Mouse (Mus musculus) bone marrow macrophage, adult 2 months (primary cell): ENCODE measurements at regions not wholly inside any gene's neighbourhood (a gene's known extent, or its start where the extent isn't known, plus 50 kb on each side); places are given as distances from the start of the nearest gene placed in this dataset.

Experiments
- H3K27ac ChIP-seq: 2 replicates; pipeline ENCODE4 v1.5.1; 2012; ENCODE audit warnings: low read depth, low read length; ENCODE audit not compliant: insufficient read depth
- H3K4me1 ChIP-seq: 2 replicates; pipeline ENCODE4 v1.6.1; 2012; ENCODE audit warnings: low read length; ENCODE audit not compliant: control insufficient read depth, insufficient read depth
- H3K4me3 ChIP-seq: 2 replicates; pipeline ENCODE4 v1.5.1; 2012; ENCODE audit warnings: mild to moderate bottlenecking, low read length, moderate library complexity; ENCODE audit not compliant: insufficient read depth
- CTCF ChIP-seq: IDR thresholded peaks from 2 replicates; pipeline ENCODE4 v1.5.1; 2012; ENCODE audit warnings: low read depth, mild to moderate bottlenecking, low read length, moderate library complexity
- POLR2A ChIP-seq: IDR thresholded peaks from 2 replicates; pipeline ENCODE4 v1.6.1; 2012; ENCODE audit warnings: mild to moderate bottlenecking, low read depth, low read length, borderline replicate concordance

GRCm38 (mm10) chr2:173365441-173366166 lies 89.3 kb upstream of the Pmepa1 start:
- TF ChIP-seq CTCF (no peak), POLR2A (no peak)
- Histone ChIP-seq H3K27ac (no peak overlapping the region), H3K4me3 (no peak overlapping the region), H3K4me1 (no peaks in the 10 kb centered on the region)

GRCm38 (mm10) chr2:173366734-173367133 lies 90.4 kb upstream of the Pmepa1 start:
- Histone ChIP-seq H3K4me3 (no peak overlapping the region), H3K4me1 (no peaks in the 10 kb centered on the region), H3K27ac (no peak overlapping the region)
- no peak for TF ChIP-seq POLR2A
- no peak for TF ChIP-seq CTCF

GRCm38 (mm10) chr2:173368899-173369298 lies 92.6 kb upstream of the Pmepa1 start:
- no peak overlapping the region for H3K4me3 ChIP-seq
- no peak overlapping the region for H3K27ac ChIP-seq
- no peaks in the 10 kb centered on the region for H3K4me1 ChIP-seq
- no peak for TF ChIP-seq CTCF
- TF ChIP-seq POLR2A = no peak

- Histone ChIP-seq H3K27ac (no peak overlapping the region), H3K4me1 (no peaks in the 10 kb centered on the region), H3K4me3 (no peak overlapping the region)
- TF ChIP-seq CTCF (no peak), POLR2A (no peak)
Observed at GRCm38 (mm10) chr2:173376926-173377325, 100.6 kb upstream of the Pmepa1 start.

- Histone ChIP-seq H3K4me3 (no peak overlapping the region), H3K4me1 (no peaks in the 10 kb centered on the region), H3K27ac (no peak overlapping the region)
- TF ChIP-seq POLR2A = no peak
Observed at GRCm38 (mm10) chr2:173377497-173378257, 101.3 kb upstream of the Pmepa1 start.

GRCm38 (mm10) chr2:173379736-173380135 lies 103.4 kb upstream of the Pmepa1 start:
- no peaks in the 10 kb centered on the region for H3K4me1 ChIP-seq
- H3K4me3 ChIP-seq = no peak overlapping the region
- TF ChIP-seq POLR2A (no peak), CTCF (no peak)
- no peak overlapping the region for H3K27ac ChIP-seq

- TF ChIP-seq CTCF (no peak), POLR2A (no peak)
- Histone ChIP-seq H3K27ac (no peak overlapping the region), H3K4me1 (no peaks in the 10 kb centered on the region), H3K4me3 (no peak overlapping the region)
Observed at GRCm38 (mm10) chr2:173380341-173380761, 104.0 kb upstream of the Pmepa1 start.

GRCm38 (mm10) chr2:173382176-173382813 lies 106.0 kb upstream of the Pmepa1 start:
- H3K4me1 ChIP-seq = no peaks in the 10 kb centered on the region

GRCm38 (mm10) chr2:173384935-173385586 lies 108.7 kb upstream of the Pmepa1 start:
- no peak overlapping the region for H3K4me3 ChIP-seq
- no peaks in the 10 kb centered on the region for H3K4me1 ChIP-seq
- TF ChIP-seq POLR2A = no peak
- no peak for TF ChIP-seq CTCF
- no peak overlapping the region for H3K27ac ChIP-seq

More at GRCm38 (mm10) chr2:173382176-173382813, 106.0 kb upstream of the Pmepa1 start:
- TF ChIP-seq CTCF = no peak
- no peak for TF ChIP-seq POLR2A
- H3K4me3 ChIP-seq = no peak overlapping the region
- no peak overlapping the region for H3K27ac ChIP-seq

- Histone ChIP-seq H3K4me1 (no peaks in the 10 kb centered on the region), H3K4me3 (no peak overlapping the region), H3K27ac (no peak overlapping the region)
- TF ChIP-seq POLR2A (no peak), CTCF (no peak)
Observed at GRCm38 (mm10) chr2:173385722-173386141, 109.4 kb upstream of the Pmepa1 start.
